In the genomic region with DNA sequence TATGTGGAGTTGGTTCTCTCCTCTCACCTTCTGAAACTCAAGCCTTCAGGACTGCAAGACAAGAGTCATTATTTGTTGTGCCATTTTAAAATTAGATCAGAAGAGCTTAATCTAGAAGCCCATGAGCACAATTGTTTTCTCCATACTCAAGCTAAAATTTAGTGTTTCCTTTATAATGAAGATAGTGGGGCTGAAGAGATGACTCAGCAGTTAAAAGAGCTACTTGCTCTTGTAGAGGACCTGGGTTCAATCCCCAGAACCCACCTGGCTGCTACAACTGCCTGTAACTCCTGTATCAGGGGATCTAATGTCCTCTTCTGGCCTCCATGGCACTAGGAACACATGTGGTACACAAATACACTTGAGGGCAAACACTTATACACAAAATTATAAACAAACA, we compare ENCODE assay signal across 17 mouse cellular contexts. TPM values are rescaled to one million over a fixed set of nuclear protein-coding genes. Genes with fewer than 3 reads are reported as not detected.
"Had no signal": no experiment of that assay in that cellular context is flagged by ENCODE, and none has a peak within 500 bp of the region (broad histone marks: within the 10 kb centered on the region; RNA-seq: fewer than 3 reads in every experiment).

No protein-coding gene starts in this region.

- H3K9me3 ChIP-seq: neural tube, embryonic 12.5 days; neural tube, embryonic 13.5 days; neural tube, embryonic 15.5 days; stomach, embryonic 15.5 days had no signal

- H3K4me2 ChIP-seq: neural tube, embryonic 12.5 days; neural tube, embryonic 13.5 days; neural tube, embryonic 15.5 days; stomach, embryonic 15.5 days had no signal

- H3K4me1 ChIP-seq: stomach, embryonic 15.5 days had no signal

- H3K4me3 ChIP-seq: neural tube, embryonic 12.5 days; neural tube, embryonic 13.5 days; neural tube, embryonic 15.5 days; stomach, embryonic 15.5 days had no signal

- H3K9ac ChIP-seq: neural tube, embryonic 12.5 days; neural tube, embryonic 13.5 days; neural tube, embryonic 15.5 days; stomach, embryonic 15.5 days had no signal

- DNase-seq: retina, postnatal 1 day; right cerebral cortex, adult 18-20 months; right cerebral cortex, postnatal 14 days; right cerebral cortex, postnatal 25 days; right cerebral cortex, postnatal 4 days; spleen, adult 18-20 months; thymus, adult 18-20 months; thymus, adult 2 months; thymus, postnatal 14 days; thymus, postnatal 25 days; thymus, postnatal 36 days had no signal

- H3K27ac ChIP-seq: neural tube, embryonic 12.5 days; neural tube, embryonic 13.5 days; neural tube, embryonic 15.5 days; stomach, embryonic 15.5 days; stomach, postnatal 0 days had no signal

- H3K27me3 ChIP-seq: neural tube, embryonic 12.5 days; neural tube, embryonic 13.5 days; neural tube, embryonic 15.5 days; stomach, embryonic 15.5 days had no signal

- H3K36me3 ChIP-seq: neural tube, embryonic 12.5 days; neural tube, embryonic 13.5 days; neural tube, embryonic 15.5 days; stomach, embryonic 15.5 days had no signal

RNA-seq across cellular contexts. Expression of gene Adamts7, which starts 45.6 kb away (rescaled TPM):
- total RNA-seq: neutrophil, adult 5-6 weeks had no signal
